Mouse (Mus musculus): ENCODE measurements around the gene Rtkn. TPM values are rescaled to one million over a fixed set of nuclear protein-coding genes. Genes with fewer than 3 reads are reported as not detected.
A peak's percentile ranks its signal among the peaks of the same experiment; 100 is the strongest.

Gene Rtkn
- polyA plus RNA-seq, 1 experiment from 2014 or later, result 44.4 TPM

MicroRNA genes within 50 kb of the gene (microRNA counts, 519-probe panel; counts per million panel counts)
- microRNA mmu-miR-3470a+mmu-miR-3470b, result 368 counts per million, percentile 2 among the panel's probes with 10 or more counts

Small RNA genes lying within 50 kb of the gene (microRNA-seq; reads per million reads assigned to microRNA genes)
- gene Mir3470a, result not detected

Other genes starting within 250 kb of the Rtkn start
- 14.2 and 14.5 TPM in 2 replicates for gene Sema4f, start 195.7 kb upstream of the Rtkn start, polyA plus RNA-seq (2015; fragmentation: Nextera tagmentation; extraction: Ambion mirVana)
- 2.2 and 2.4 TPM in 2 replicates for gene M1ap, start 188.6 kb upstream of the Rtkn start, polyA plus RNA-seq (2015; fragmentation: Nextera tagmentation; extraction: Ambion mirVana)
- 16.7 and 17.6 TPM in 2 replicates for gene Dok1, start 102.0 kb upstream of the Rtkn start, polyA plus RNA-seq (2015; fragmentation: Nextera tagmentation; extraction: Ambion mirVana)
- gene Loxl3, start 101.3 kb upstream of the Rtkn start, polyA plus RNA-seq (2015; fragmentation: Nextera tagmentation; extraction: Ambion mirVana), result 25.5 and 26.0 TPM in 2 replicates
- 195 and 211 TPM in 2 replicates for gene Aup1, start 80.9 kb upstream of the Rtkn start, polyA plus RNA-seq (2015; fragmentation: Nextera tagmentation; extraction: Ambion mirVana)
- gene Htra2, start 80.2 kb upstream of the Rtkn start, polyA plus RNA-seq (2015; fragmentation: Nextera tagmentation; extraction: Ambion mirVana), result 61.8 and 64.9 TPM in 2 replicates
- gene Dqx1, start 77.6 kb upstream of the Rtkn start, polyA plus RNA-seq (2015; fragmentation: Nextera tagmentation; extraction: Ambion mirVana), result 1.9 and 2.0 TPM in 2 replicates
- 0.52 and 0.79 TPM in 2 replicates for gene Tlx2, start 65.2 kb upstream of the Rtkn start, polyA plus RNA-seq (2015; fragmentation: Nextera tagmentation; extraction: Ambion mirVana)
- 31.7 and 32.5 TPM in 2 replicates for gene Pcgf1, start 57.6 kb upstream of the Rtkn start, polyA plus RNA-seq (2015; fragmentation: Nextera tagmentation; extraction: Ambion mirVana)
- 0.59 and 0.89 TPM in 2 replicates for gene Lbx2, start 49.1 kb upstream of the Rtkn start, polyA plus RNA-seq (2015; fragmentation: Nextera tagmentation; extraction: Ambion mirVana)
- gene Ccdc142, start 33.9 kb upstream of the Rtkn start, polyA plus RNA-seq (2015; fragmentation: Nextera tagmentation; extraction: Ambion mirVana), result 1.1 and 3.7 TPM in 2 replicates
- 2.2 and 2.9 TPM in 2 replicates for gene Gm42688, start 33.8 kb upstream of the Rtkn start, polyA plus RNA-seq (2015; fragmentation: Nextera tagmentation; extraction: Ambion mirVana)
- 137 and 138 TPM in 2 replicates for gene Mrpl53, start 26.4 kb upstream of the Rtkn start, polyA plus RNA-seq (2015; fragmentation: Nextera tagmentation; extraction: Ambion mirVana)
- 9.0 and 13.7 TPM in 2 replicates for gene Mogs, start 20.0 kb upstream of the Rtkn start, polyA plus RNA-seq (2015; fragmentation: Nextera tagmentation; extraction: Ambion mirVana)
- gene Wbp1, start 13.9 kb upstream of the Rtkn start, polyA plus RNA-seq (2015; fragmentation: Nextera tagmentation; extraction: Ambion mirVana), result 109 and 111 TPM in 2 replicates
- 13.7 and 14.5 TPM in 2 replicates for gene Ino80b, start 10.0 kb upstream of the Rtkn start, polyA plus RNA-seq (2015; fragmentation: Nextera tagmentation; extraction: Ambion mirVana)
- 7.2 and 7.6 TPM in 2 replicates for gene Wdr54, start 20.9 kb downstream of the Rtkn start, polyA plus RNA-seq (2015; fragmentation: Nextera tagmentation; extraction: Ambion mirVana)
- gene 1700003E16Rik, start 20.9 kb downstream of the Rtkn start, polyA plus RNA-seq (2015; fragmentation: Nextera tagmentation; extraction: Ambion mirVana), result 11.9 and 15.3 TPM in 2 replicates
- gene Dctn1, start 30.5 kb downstream of the Rtkn start, polyA plus RNA-seq (2015; fragmentation: Nextera tagmentation; extraction: Ambion mirVana), result 94.5 and 95.6 TPM in 2 replicates
- 2.1 and 3.1 TPM in 2 replicates for gene Slc4a5, start 84.4 kb downstream of the Rtkn start, polyA plus RNA-seq (2015; fragmentation: Nextera tagmentation; extraction: Ambion mirVana)
- gene Mthfd2, start 190.4 kb downstream of the Rtkn start, polyA plus RNA-seq (2015; fragmentation: Nextera tagmentation; extraction: Ambion mirVana), result 26.0 and 27.4 TPM in 2 replicates
- 72.6 and 72.7 TPM in 2 replicates for gene Mob1a, start 190.6 kb downstream of the Rtkn start, polyA plus RNA-seq (2015; fragmentation: Nextera tagmentation; extraction: Ambion mirVana)
- 132 and 133 TPM in 2 replicates for gene Bola3, start 213.7 kb downstream of the Rtkn start, polyA plus RNA-seq (2015; fragmentation: Nextera tagmentation; extraction: Ambion mirVana)